Mouse (Mus musculus) ES-E14 (cell line): ENCODE results near the gene Snrpf. TPM values are rescaled to one million over a fixed set of nuclear protein-coding genes. Genes with fewer than 3 reads are reported as not detected.

Experiments
- DNase-seq: peaks from one replicate; pipeline ENCODE4 v3.0.0-alpha.2; 2013; ENCODE audit warnings: low read depth, low spot score
- H3K27ac ChIP-seq: 2 replicates; pipeline ENCODE4 v1.5.1; 2012; ENCODE audit warnings: low read depth, mild to moderate bottlenecking, low read length, moderate library complexity, mixed read lengths; ENCODE audit not compliant: poor library complexity, insufficient read depth, severe bottlenecking
- H3K36me3 ChIP-seq: 2 replicates; pipeline ENCODE4 v1.6.1; 2012; ENCODE audit warnings: mild to moderate bottlenecking, low read length, moderate library complexity, mixed read lengths; ENCODE audit not compliant: control insufficient read depth, poor library complexity, insufficient read depth, severe bottlenecking
- H3K4me1 ChIP-seq, 2 experiments: fragments of 150-350 bp in 1 of 2; sonication (generic) in 1 of 2; 2 replicates each; pipeline ENCODE4 v1.6.1; 2012; ENCODE audit warnings: low read length in 2 of 2, mild to moderate bottlenecking in 1 of 2, mixed read lengths in 1 of 2; ENCODE audit not compliant: control insufficient read depth in 2 of 2, insufficient read depth in 2 of 2, poor library complexity in 1 of 2
- H3K4me3 ChIP-seq, 2 experiments: fragments of 150-350 bp in 1 of 2; sonication (generic) in 1 of 2; 2 replicates each; pipeline ENCODE4 v1.5.1; 2012; ENCODE audit warnings: low read length in 2 of 2, low read depth in 1 of 2, mild to moderate bottlenecking in 1 of 2, mixed read lengths in 1 of 2; ENCODE audit not compliant: insufficient read depth in 1 of 2, poor library complexity in 1 of 2, severe bottlenecking in 1 of 2
- H3K9ac ChIP-seq: 2 replicates; pipeline ENCODE4 v1.6.1; 2012; ENCODE audit warnings: low read depth, mild to moderate bottlenecking, low read length, mixed read lengths; ENCODE audit not compliant: poor library complexity, insufficient read depth, severe bottlenecking
- H3K9me3 ChIP-seq: fragments of 150-350 bp; sonication (generic); 2 replicates; pipeline ENCODE4 v1.6.1; 2012; ENCODE audit warnings: low read depth, mild to moderate bottlenecking, low read length; ENCODE audit not compliant: control insufficient read depth, insufficient read depth
- CHD2 ChIP-seq: IDR thresholded peaks from 2 replicates; pipeline ENCODE4 v1.6.1; 2014; ENCODE audit warnings: mild to moderate bottlenecking, low read depth, low read length, inconsistent platforms
- HCFC1 ChIP-seq: IDR thresholded peaks from 2 replicates; pipeline ENCODE4 v1.6.1; 2012; ENCODE audit warnings: low read length, inconsistent platforms, borderline replicate concordance; ENCODE audit not compliant: insufficient read depth
- MAFK ChIP-seq: IDR thresholded peaks from 2 replicates; pipeline ENCODE4 v1.6.1; 2014; ENCODE audit warnings: mild to moderate bottlenecking, low read depth, low read length, inconsistent platforms; ENCODE audit not compliant: insufficient read depth
- ZC3H11A ChIP-seq: IDR thresholded peaks from 2 replicates; pipeline ENCODE4 v1.6.1; 2012; ENCODE audit warnings: low read depth, mild to moderate bottlenecking, inconsistent platforms, low read length, borderline replicate concordance
- ZNF384 ChIP-seq: IDR thresholded peaks from 2 replicates; pipeline ENCODE4 v1.6.1; 2012; ENCODE audit warnings: low read depth, low read length, inconsistent platforms
- in situ Hi-C, 2 experiments: fragments of 600-800 bp; cut with MboI; formaldehyde crosslinking; loops; one replicate each; pipeline ENCODE4 v1.15.1; 2025; ENCODE audit warnings: low sequenced_read_pairs in 2 of 2, inconsistent platforms in 1 of 2; ENCODE audit not compliant: unreplicated experiment in 2 of 2
- total RNA-seq: library from RNA; depleted of rRNA; stranded (reverse); fragments of 300-350 nt; gene quantifications from 2 replicates; pipeline ENCODE4 v1.2.3, GENCODE M21; 2012

Snrpf gene
- total RNA-seq, 1 experiment = 103 TPM

DNA sequence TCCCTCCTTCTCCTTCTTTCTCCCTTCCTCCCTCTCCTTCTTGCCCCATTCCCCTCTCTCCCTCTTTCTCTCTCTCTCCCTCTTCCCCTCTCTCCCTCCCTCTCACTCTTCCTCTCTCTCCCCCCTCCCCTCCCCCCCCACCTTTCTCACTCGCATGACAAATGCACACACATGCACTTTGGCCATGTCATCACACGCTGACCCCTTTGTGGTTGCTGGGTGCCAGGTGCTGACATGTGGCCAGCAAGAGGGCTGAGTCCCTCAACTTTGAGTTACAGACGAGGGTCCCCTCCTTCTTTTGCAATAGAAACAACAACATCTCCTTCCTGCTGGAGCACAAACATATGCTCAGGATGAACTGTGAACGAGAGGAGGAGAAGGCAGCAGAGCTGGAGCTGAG lies 14.5 kb downstream of the Snrpf start:
- Histone ChIP-seq H3K36me3 (no peaks in the 10 kb centered on the region), H3K9ac (no peak overlapping the region), H3K4me3 (no peak overlapping the region), H3K4me1 (peaks cover 0 to 2% of the 10 kb centered on the region in 2 experiments; a peak in 1 of 4 replicates), H3K27ac (no peak overlapping the region), H3K9me3 (no peaks in the 10 kb centered on the region)
- in situ Hi-C loops = loop anchor here (5.0 to 25.0 kb wide), 2 partner anchors 148 to 513 kb away; no protein-coding TSS in a partner anchor
- no peak for DNase-seq
- TF ChIP-seq MAFK (no peak), CHD2 (no peak), HCFC1 (no peak)

DNA sequence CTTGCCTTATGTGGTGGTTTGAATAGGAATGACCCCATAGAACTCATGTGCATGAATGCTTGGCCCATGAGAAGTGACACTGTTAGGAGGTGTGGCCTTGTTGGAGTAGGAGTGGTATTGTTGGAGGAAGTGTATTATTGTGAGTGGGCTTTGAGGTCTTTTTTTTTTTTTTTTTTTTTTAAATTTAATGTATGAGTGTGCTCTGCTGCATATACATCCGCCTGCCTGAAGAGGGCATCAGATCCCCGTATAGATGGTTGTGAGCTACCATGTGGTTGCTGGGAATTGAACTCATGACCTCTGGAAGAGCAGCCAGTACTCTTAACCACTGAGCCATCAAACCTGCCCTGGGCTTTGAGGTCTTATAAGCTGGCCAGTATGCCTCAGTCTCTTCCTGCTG lies 17.3 kb downstream of the Snrpf start:
- in situ Hi-C loops = no loop called here
- no peak overlapping the region for H3K9ac ChIP-seq
- no peak overlapping the region for H3K27ac ChIP-seq

DNA sequence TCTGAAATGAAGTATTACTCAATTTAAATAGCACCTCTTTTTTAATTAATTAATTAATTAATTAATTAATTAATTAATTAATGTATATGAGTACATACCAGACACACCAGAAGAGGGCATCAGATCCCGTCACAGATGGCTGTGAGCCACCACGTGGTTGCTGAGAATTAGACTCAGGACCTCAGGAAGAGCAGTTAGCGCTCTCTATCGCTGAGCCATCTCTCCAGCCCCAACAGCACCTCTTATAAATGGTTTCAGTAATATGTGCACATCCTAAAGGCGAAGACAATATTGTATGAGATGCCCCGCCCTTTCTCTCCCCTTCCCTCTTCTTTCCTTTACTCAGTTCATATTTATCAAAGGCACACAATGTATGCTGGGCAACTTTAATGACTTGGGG lies 20.8 kb downstream of the Snrpf start:
- H3K9me3 ChIP-seq = no peaks in the 10 kb centered on the region
- in situ Hi-C loops = no loop called here
- TF ChIP-seq CHD2 = no peak
- no peaks in the 10 kb centered on the region for H3K4me1 ChIP-seq
- H3K9ac ChIP-seq = no peak overlapping the region
- no peaks in the 10 kb centered on the region for H3K36me3 ChIP-seq
- no peak for DNase-seq
- no peak overlapping the region for H3K4me3 ChIP-seq
- no peak overlapping the region for H3K27ac ChIP-seq

More for the DNA sequence above, 17.3 kb downstream of the Snrpf start:
- Histone ChIP-seq H3K9me3 (no peaks in the 10 kb centered on the region), H3K36me3 (no peaks in the 10 kb centered on the region), H3K4me3 (no peak overlapping the region), H3K4me1 (peaks cover 0 to 1% of the 10 kb centered on the region in 2 experiments; a peak in 1 of 4 replicates)
- no peak for TF ChIP-seq CHD2
- peak; percentile 85 for TF ChIP-seq ZNF384
- no peak for DNase-seq

GRCm38 (mm10) chr10:93567841-93568566 lies 21.5 kb downstream of the Snrpf start:
- no peaks in the 10 kb centered on the region for H3K36me3 ChIP-seq
- no peak overlapping the region for H3K4me3 ChIP-seq
- in situ Hi-C loops = no loop called here
- TF ChIP-seq HCFC1 = no peak
- no peak for TF ChIP-seq ZC3H11A
- no peak for TF ChIP-seq MAFK
- TF ChIP-seq CHD2 = no peak
- no peaks in the 10 kb centered on the region for H3K4me1 ChIP-seq
- no peaks in the 10 kb centered on the region for H3K9me3 ChIP-seq
- no peak overlapping the region for H3K9ac ChIP-seq
- no peak overlapping the region for H3K27ac ChIP-seq
- no peak for DNase-seq

DNA sequence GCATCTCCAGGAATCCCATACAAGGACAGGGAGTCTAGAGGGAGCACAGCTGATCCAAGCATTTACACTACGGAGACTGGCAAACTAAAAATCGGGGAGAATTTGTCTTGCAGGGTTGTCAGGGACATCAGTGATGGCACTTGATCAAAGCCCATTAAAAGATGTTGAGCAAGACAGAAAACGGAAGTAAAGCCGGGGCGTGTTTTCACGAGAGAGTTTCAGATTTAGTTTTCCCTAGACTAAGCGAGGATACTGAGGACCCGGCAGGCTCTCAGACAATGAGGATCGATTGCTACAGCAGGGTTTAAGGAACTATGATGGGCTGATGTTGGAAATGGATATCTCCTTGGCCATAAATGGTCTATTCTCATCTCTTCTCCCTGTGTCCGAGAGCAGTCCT lies 22.4 kb downstream of the Snrpf start:
- H3K36me3 ChIP-seq = no peaks in the 10 kb centered on the region
- no peak overlapping the region for H3K4me3 ChIP-seq
- no peaks in the 10 kb centered on the region for H3K9me3 ChIP-seq
- H3K9ac ChIP-seq = no peak overlapping the region
- no peak for TF ChIP-seq ZC3H11A
- TF ChIP-seq MAFK = no peak
- TF ChIP-seq HCFC1 = no peak
- TF ChIP-seq ZNF384 = no peak
- TF ChIP-seq CHD2 = no peak
- no peak for DNase-seq
- H3K27ac ChIP-seq = no peak overlapping the region
- no peaks in the 10 kb centered on the region for H3K4me1 ChIP-seq
- in situ Hi-C loops = no loop called here
